Mouse (Mus musculus) liver, adult 2 months (tissue): ENCODE results near the gene Lgmn.
A peak's percentile ranks its signal among the peaks of the same experiment; 100 is the strongest.

Experiments used
- CTCF ChIP-seq: fragments of 200-500 bp; IDR thresholded peaks from 2 replicates; pipeline ENCODE4 v1.5.1; 2011; ENCODE audit warnings: low read depth, low read length, control low read depth
- POLR2A ChIP-seq: fragments of 200-500 bp; IDR thresholded peaks from 2 replicates; pipeline ENCODE4 v1.6.1; 2011; ENCODE audit warnings: low read length, control low read depth; ENCODE audit not compliant: insufficient read depth; ENCODE audit errors: extremely low read depth

DNA sequence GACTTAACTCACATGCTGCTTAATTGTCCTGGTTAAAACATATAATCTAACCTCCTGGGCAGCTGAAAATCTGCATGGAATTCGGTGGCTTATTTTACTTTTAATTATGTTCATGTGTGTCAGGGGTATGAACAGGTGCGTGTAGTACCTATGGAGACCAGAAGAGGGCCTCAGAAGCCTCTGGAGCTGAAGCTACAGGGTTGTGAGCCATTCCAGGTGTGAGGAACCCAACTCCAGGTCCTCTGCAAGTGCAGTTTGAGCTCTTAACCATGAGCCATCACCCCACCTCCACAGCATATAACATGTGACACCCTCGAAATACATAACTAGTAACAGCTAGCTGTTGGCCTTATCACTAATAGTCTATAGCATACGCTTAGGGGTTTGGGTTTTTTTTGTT lies 47.6 kb downstream of the Lgmn start:
- peak; percentile 62 for TF ChIP-seq CTCF
- no peak for TF ChIP-seq POLR2A
